Mouse (Mus musculus): ENCODE measurements around the gene Map3k15. TPM values are rescaled to one million over a fixed set of nuclear protein-coding genes. Genes with fewer than 3 reads are reported as not detected.

Gene Map3k15
- 1 to 10 TPM; 1.6 to 2.3 TPM for total RNA-seq (2021)
- long read RNA-seq, experiment 1, full-length matches to known transcripts = 1 of 2 reads
- long read RNA-seq, experiment 1, partial matches to known transcripts = 1 of 2 reads
- long read RNA-seq, experiment 1, other reads (novel, unspliced or antisense) = 0 of 2 reads
- long read RNA-seq, experiment 2, partial matches to known transcripts = 0 of 1 reads
- long read RNA-seq, experiment 2, other reads (novel, unspliced or antisense) = 1 of 1 reads

- no peak within 1 kb of the TSS for H3K27ac ChIP-seq
- peak in 1 of 2 experiments; percentile 49 for DNase-seq (ENCODE audit: low spot score in 2 of 2)
- H3K4me3 ChIP-seq = peak within 1 kb of the TSS; percentile 45
- TF ChIP-seq CTCF (conservative IDR thresholded peaks at IDR 0.05) = peak; percentile 87
Measured at GRCm38 (mm10) chrX:159988002-159988960, at the start of gene Map3k15. TSS of gene Map3k15 (plus strand) at chrX:159988433.

GRCm38 (mm10) chrX:159942569-159942968 lies 45.7 kb upstream of the Map3k15 start:
- DNase-seq (ENCODE audit: low spot score in 2 of 2) = no peak
- no peak for TF ChIP-seq CTCF (conservative IDR thresholded peaks at IDR 0.05)
- Histone ChIP-seq H3K27ac (no peak overlapping the region), H3K4me3 (no peak overlapping the region)

GRCm38 (mm10) chrX:159943586-159943985 lies 44.6 kb upstream of the Map3k15 start:
- no peak for DNase-seq (ENCODE audit: low spot score in 2 of 2)
- Histone ChIP-seq H3K27ac (no peak overlapping the region), H3K4me3 (no peak overlapping the region)
- no peak for TF ChIP-seq CTCF (conservative IDR thresholded peaks at IDR 0.05)

DNA sequence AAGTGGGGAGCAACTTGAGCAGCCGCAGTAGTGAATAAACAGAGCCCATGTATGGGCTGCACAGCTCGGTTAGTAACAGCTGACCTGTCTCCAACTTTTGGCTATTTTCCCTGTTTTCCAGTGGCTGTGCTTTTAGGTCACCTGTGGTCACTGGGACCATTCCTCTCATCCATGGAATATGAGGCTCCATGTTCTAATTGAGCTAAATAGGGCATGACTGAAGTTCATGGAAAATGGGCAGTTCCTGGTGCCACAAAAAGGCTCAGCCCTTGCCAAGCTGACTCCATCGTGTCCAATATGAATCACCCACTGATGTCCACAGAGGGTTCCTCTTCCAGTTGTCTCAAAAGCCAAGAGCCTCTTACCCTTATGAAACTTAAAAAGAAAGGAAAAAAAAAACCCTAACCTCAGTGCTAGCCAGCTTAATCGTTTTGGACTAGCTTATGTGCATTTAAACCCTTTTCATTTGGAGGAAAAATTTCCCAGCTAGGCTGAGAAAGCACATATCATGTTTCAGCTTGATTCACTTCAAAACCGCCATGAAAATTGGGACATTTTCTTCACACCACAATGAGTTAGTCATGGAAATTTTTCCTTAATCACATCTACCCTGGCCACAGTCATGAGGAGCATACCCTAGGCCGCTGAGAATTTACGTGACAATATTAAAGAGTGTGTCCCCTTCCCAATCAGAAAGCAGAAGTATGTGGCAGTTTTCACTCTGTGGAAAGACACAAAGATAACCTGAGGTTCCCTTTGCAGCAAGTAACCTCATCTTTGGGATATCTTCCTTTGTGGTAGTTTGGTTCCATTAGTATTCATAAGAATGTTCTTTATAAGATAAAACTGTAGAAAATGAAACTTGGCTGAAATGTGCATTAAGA lies 34.4 kb upstream of the Map3k15 start:
- TF ChIP-seq CTCF (conservative IDR thresholded peaks at IDR 0.05) = no peak
- no peak overlapping the region for H3K4me3 ChIP-seq
- no peak for DNase-seq (ENCODE audit: low spot score in 2 of 2)
- no peak overlapping the region for H3K27ac ChIP-seq

GRCm38 (mm10) chrX:159954430-159954779 lies 33.8 kb upstream of the Map3k15 start:
- Histone ChIP-seq H3K27ac (no peak overlapping the region), H3K4me3 (no peak overlapping the region)
- no peak for DNase-seq (ENCODE audit: low spot score in 2 of 2)
- no peak for TF ChIP-seq CTCF (conservative IDR thresholded peaks at IDR 0.05)

- H3K4me3 ChIP-seq = no peak overlapping the region
- H3K27ac ChIP-seq = no peak overlapping the region
- DNase-seq (ENCODE audit: low spot score in 2 of 2) = no peak
- TF ChIP-seq CTCF (conservative IDR thresholded peaks at IDR 0.05) = no peak
Measured at GRCm38 (mm10) chrX:159955433-159955832, 32.8 kb upstream of the Map3k15 start.

DNA sequence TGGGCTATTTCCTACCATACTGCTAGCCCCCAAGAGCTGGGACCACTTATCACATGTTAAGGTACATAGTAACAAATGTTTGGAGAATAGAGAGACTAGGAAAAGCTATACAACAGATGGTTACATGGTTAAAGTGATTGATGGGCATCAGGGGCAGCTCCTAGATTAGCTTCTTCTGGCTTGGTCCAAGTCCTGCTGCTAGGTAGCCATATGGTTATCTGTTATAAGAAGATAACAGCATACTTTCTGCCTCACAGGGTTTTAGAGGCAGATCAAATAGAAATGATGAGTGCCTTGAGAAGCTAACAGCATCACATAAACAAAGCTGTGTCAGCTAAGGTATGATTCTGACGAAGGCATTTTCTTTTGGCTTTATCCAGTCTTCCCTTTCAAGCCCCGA lies 26.8 kb upstream of the Map3k15 start:
- TF ChIP-seq CTCF (conservative IDR thresholded peaks at IDR 0.05) = no peak
- Histone ChIP-seq H3K27ac (no peak overlapping the region), H3K4me3 (no peak overlapping the region)
- DNase-seq (ENCODE audit: low spot score in 2 of 2) = no peak

DNA sequence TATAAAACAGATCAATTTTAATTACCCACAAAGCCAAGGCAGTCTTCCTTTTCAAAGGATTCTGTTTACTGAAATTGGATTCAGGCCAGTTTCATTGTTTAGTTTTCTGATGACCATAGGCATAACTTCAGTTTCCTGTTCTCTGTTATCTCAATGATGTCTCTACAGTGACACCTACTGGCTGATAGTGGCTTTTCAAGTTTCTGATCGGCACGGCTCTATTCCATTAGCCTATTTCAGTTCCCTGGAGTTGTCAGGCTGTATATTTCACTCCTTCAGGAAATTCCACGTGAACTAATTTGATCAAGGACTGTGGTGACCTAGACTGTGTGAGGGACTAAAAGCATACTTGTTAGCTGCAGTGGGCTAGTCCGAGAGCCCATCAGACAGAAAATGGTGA lies 25.0 kb upstream of the Map3k15 start:
- peak; percentile 81 for TF ChIP-seq CTCF (conservative IDR thresholded peaks at IDR 0.05)
- peak; percentile 49 to 51 for DNase-seq (ENCODE audit: low spot score in 2 of 2)
- no peak overlapping the region for H3K27ac ChIP-seq
- H3K4me3 ChIP-seq = no peak overlapping the region

DNA sequence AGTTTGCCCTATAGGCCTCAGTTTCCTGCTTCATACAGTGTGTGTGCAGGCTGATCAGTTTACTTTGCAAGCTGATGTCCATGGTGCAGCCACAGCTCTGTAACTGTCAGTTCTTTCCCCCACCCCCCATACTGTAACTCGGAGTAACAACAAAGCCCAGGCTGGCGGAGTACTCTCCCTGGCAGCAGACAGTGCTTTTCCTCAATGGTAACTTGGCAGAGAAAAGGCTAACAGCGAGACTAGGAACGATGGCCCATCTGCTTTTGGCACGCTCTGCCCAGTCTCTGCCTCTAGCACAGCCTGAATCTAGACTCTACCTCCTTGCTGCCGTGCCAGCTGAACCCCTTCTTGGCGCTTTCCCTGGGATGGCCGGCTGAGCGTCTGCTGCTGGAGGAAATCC lies 24.3 kb upstream of the Map3k15 start:
- Histone ChIP-seq H3K27ac (no peak overlapping the region), H3K4me3 (no peak overlapping the region)
- DNase-seq (ENCODE audit: low spot score in 2 of 2) = peak; percentile 31 to 49
- TF ChIP-seq CTCF (conservative IDR thresholded peaks at IDR 0.05) = no peak

GRCm38 (mm10) chrX:159969025-159969424 lies 19.2 kb upstream of the Map3k15 start:
- TF ChIP-seq CTCF (conservative IDR thresholded peaks at IDR 0.05) = no peak
- Histone ChIP-seq H3K4me3 (no peak overlapping the region), H3K27ac (no peak overlapping the region)
- no peak for DNase-seq (ENCODE audit: low spot score in 2 of 2)

DNA sequence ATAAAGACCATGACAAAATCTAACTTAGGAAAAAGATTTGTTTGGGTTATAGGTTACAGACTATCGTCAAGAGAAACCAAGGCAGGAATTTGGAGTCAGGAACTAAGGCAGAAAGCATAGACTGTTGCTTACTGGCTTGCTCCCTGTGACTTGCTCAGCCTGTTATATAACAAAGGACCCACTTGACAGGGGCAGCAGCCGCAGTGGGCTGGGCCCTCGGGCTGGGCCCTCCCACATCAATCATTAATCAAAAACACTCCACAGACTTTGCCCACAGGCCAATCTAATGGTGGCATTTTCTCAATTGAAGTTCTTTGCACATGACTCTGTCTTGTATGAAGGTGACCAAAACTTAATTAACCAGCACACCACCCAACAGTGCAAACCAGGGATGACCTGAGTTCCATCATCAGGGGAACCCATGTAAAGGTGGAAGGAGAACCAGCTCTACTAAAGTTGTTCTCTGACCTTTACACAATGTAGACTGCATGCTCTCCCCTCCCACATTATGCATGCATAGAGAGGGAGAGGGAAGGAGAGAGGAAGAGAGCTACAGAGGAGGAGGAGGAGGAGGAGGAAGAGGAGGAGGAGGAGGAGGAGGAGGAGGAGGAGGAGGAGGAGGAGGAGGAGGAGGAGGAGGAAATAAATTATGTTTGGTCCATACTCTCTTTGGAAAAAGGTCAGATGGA lies 17.0 kb upstream of the Map3k15 start:
- TF ChIP-seq CTCF (conservative IDR thresholded peaks at IDR 0.05) = no peak
- no peak for DNase-seq (ENCODE audit: low spot score in 2 of 2)
- Histone ChIP-seq H3K4me3 (no peak overlapping the region), H3K27ac (no peak overlapping the region)

DNA sequence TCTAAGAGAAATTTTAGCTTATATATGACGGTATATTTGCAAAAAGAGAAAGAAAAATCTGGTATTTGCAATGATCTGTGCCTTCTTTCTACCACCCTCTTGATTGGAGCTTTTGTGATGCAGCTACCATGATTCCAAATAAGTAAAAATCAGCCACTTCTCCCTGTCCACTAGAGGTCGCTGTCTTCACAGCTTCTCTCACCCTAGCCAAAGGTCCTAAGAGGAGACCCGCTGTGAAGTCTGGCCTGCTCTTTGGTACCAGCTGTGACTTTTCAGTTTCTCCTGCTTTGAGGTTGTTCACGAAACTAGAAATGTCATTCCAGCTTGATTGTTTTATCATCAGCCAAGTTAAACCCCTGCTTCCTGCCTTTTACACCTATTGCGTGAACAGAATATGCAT lies 14.5 kb upstream of the Map3k15 start:
- DNase-seq (ENCODE audit: low spot score in 2 of 2) = no peak
- no peak overlapping the region for H3K4me3 ChIP-seq
- no peak overlapping the region for H3K27ac ChIP-seq
- TF ChIP-seq CTCF (conservative IDR thresholded peaks at IDR 0.05) = peak; percentile 82
